Mouse (Mus musculus): ENCODE measurements at regions not wholly inside any gene's neighbourhood (a gene's known extent, or its start where the extent isn't known, plus 50 kb on each side); places are given as distances from the start of the nearest gene placed in this dataset.

DNA sequence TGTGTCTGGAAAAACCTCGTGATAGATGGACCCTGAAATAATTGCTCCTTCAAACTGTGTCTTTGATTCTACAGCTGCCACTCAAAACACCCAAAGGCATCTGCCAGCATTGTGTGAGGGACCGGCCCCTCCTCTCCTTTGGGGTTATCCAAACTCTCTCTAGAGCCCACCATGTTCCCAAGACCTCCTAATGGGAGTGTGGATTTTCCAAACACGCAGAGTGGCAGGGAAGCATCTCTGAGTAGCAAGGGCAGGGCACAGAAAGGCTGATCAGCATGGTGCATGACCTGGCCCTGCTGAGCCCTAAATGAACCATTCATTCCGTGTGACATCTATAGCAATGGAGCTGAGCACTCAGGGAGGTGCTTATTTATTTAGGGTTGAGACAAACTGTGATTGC, 186.1 kb upstream of the Ctnna2 start:
- peak; percentile 12 for DNase-seq (ENCODE audit: low spot score)
- no peak overlapping the region for H3K4me3 ChIP-seq
- H3K9me3 ChIP-seq, result no peaks in the 10 kb centered on the region
- H3K27me3 ChIP-seq (replicated peaks; ENCODE audit: low read depth, poor library complexity, severe bottlenecking), result no peaks in the 10 kb centered on the region
- H3K27ac ChIP-seq (replicated peaks), result no peak overlapping the region
- 15% methylated on average over 4 of the region's 4 CpGs for WGBS
- H3K4me1 ChIP-seq, result peaks cover 5% of the 10 kb centered on the region; the same call in 1 of the 2 replicates
- no peaks in the 10 kb centered on the region for H3K36me3 ChIP-seq (replicated peaks)
